Comparison of ENCODE assay signal across 17 mouse cellular contexts in genomic region chr17:12886620-12887019, GRCm38 (mm10). TPM values are rescaled to one million over a fixed set of nuclear protein-coding genes. Genes with fewer than 3 reads are reported as not detected.
DNase-seq lines count a peak whose midpoint lies in the region; ATAC-seq lines count a peak whose summit lies in the region.
"Had no signal": no experiment of that assay in that cellular context is flagged by ENCODE, and none has a peak within 500 bp of the region (broad histone marks: within the 10 kb centered on the region; RNA-seq: fewer than 3 reads in every experiment).

No protein-coding gene starts in this region.

- peaks cover 17% of the 10 kb centered on the region for H3K4me1 ChIP-seq in heart, embryonic 13.5 days
- peaks cover 12% of the 10 kb centered on the region for H3K4me1 ChIP-seq in limb, embryonic 15.5 days
- 0 out of 2 replicates have a peak, but pooled peaks cover 2% of the 10 kb centered on the region for H3K4me1 ChIP-seq in kidney, embryonic 14.5 days (ENCODE audit: control insufficient read depth, insufficient read depth, low read length)
- H3K4me1 ChIP-seq: midbrain, embryonic 12.5 days; neural tube, embryonic 13.5 days had no signal

- no peak for DNase-seq in heart, adult 18-20 months
- DNase-seq in CD4-positive, CD25-positive, alpha-beta regulatory T cell, adult 2 months (ENCODE audit: low read depth, low spot score): peak; percentile 81
- peak; percentile 78 for DNase-seq in ZHBTc4 (ENCODE audit: low read depth, low spot score)
- no peak for DNase-seq in left cerebral cortex, adult 18-20 months (ENCODE audit: low spot score in 2 of 2)
- DNase-seq in cerebellum, postnatal 4 days (ENCODE audit: low spot score in 2 of 2): no peak
- DNase-seq: cerebellum, postnatal 36 days; kidney, adult 9 months; right cerebral cortex, adult 18-20 months had no signal

- no peaks in the 10 kb centered on the region for H3K9me3 ChIP-seq in heart, embryonic 13.5 days
- H3K9me3 ChIP-seq in limb, embryonic 15.5 days: no peaks in the 10 kb centered on the region
- H3K9me3 ChIP-seq in kidney, embryonic 14.5 days (ENCODE audit: control insufficient read depth, low read length): no peaks in the 10 kb centered on the region
- H3K9me3 ChIP-seq: lung, embryonic 15.5 days; midbrain, embryonic 12.5 days; neural tube, embryonic 13.5 days had no signal

- H3K9ac ChIP-seq in heart, embryonic 13.5 days: no peak overlapping the region
- H3K9ac ChIP-seq in limb, embryonic 15.5 days: no peak overlapping the region
- no peak overlapping the region for H3K9ac ChIP-seq in kidney, embryonic 14.5 days (ENCODE audit: low read depth, low read length)
- H3K9ac ChIP-seq: lung, embryonic 15.5 days; midbrain, embryonic 12.5 days; neural tube, embryonic 13.5 days had no signal

- H3K27me3 ChIP-seq in heart, embryonic 13.5 days (replicated peaks): no peaks in the 10 kb centered on the region
- H3K27me3 ChIP-seq in limb, embryonic 15.5 days: no peaks in the 10 kb centered on the region
- H3K27me3 ChIP-seq in kidney, embryonic 14.5 days (ENCODE audit: control insufficient read depth, insufficient read depth, low read length): no peaks in the 10 kb centered on the region
- H3K27me3 ChIP-seq: lung, embryonic 15.5 days; midbrain, embryonic 12.5 days; neural tube, embryonic 13.5 days had no signal

- H3K4me3 ChIP-seq in heart, embryonic 13.5 days: no peak overlapping the region
- H3K4me3 ChIP-seq in limb, embryonic 15.5 days: no peak overlapping the region
- H3K4me3 ChIP-seq in kidney, embryonic 14.5 days (ENCODE audit: low read length): no peak overlapping the region
- H3K4me3 ChIP-seq: erythroblast, embryonic 14.5 days; lung, embryonic 15.5 days; midbrain, embryonic 12.5 days; neural tube, embryonic 13.5 days had no signal

- H3K27ac ChIP-seq in heart, embryonic 13.5 days (replicated peaks): 0 out of 2 replicates have a peak overlapping the region, but pooled peaks have one; percentile 17
- 0 out of 2 replicates have a peak overlapping the region, but pooled peaks have one; percentile 22 for H3K27ac ChIP-seq in limb, embryonic 15.5 days
- H3K27ac ChIP-seq in kidney, embryonic 14.5 days (ENCODE audit: low read depth, low read length): no peak overlapping the region
- H3K27ac ChIP-seq: midbrain, embryonic 12.5 days; neural tube, embryonic 13.5 days had no signal

- peaks cover 19% of the 10 kb centered on the region for H3K36me3 ChIP-seq in heart, embryonic 13.5 days
- H3K36me3 ChIP-seq in limb, embryonic 15.5 days: no peaks in the 10 kb centered on the region
- H3K36me3 ChIP-seq in kidney, embryonic 14.5 days (ENCODE audit: control insufficient read depth, insufficient read depth, low read length): no peaks in the 10 kb centered on the region; the same call in 1 of the 2 replicates
- H3K36me3 ChIP-seq: lung, embryonic 15.5 days had no signal

- H3K4me2 ChIP-seq in heart, embryonic 13.5 days: no peak overlapping the region
- H3K4me2 ChIP-seq in limb, embryonic 15.5 days: no peak overlapping the region
- no peak overlapping the region for H3K4me2 ChIP-seq in kidney, embryonic 14.5 days (replicated peaks; ENCODE audit: low read depth, low read length)
- H3K4me2 ChIP-seq: lung, embryonic 15.5 days; midbrain, embryonic 12.5 days; neural tube, embryonic 13.5 days had no signal

- ATAC-seq in heart, embryonic 13.5 days (ENCODE audit: extremely low read depth, insufficient number of reproducible peaks, low FRiP score, low TSS enrichment): no peak
- no peak for ATAC-seq in limb, embryonic 15.5 days (ENCODE audit: insufficient number of reproducible peaks, low FRiP score, low TSS enrichment, low read depth)
- ATAC-seq in kidney, embryonic 14.5 days (ENCODE audit: low FRiP score, low TSS enrichment): no peak

- 38% methylated on average over 6 of the region's 6 CpGs for WGBS in heart, embryonic 13.5 days
- 25% methylated on average over 6 of the region's 6 CpGs for WGBS in limb, embryonic 15.5 days
- 33% methylated on average over 6 of the region's 6 CpGs for WGBS in kidney, embryonic 14.5 days

RNA-seq across cellular contexts. Expression of gene Mrgprh, which starts 10.8 kb away (rescaled TPM):
- 0.14 TPM in 1 of 2 replicates, not detected in the other for polyA plus RNA-seq in heart, embryonic 13.5 days (2015; fragmentation: Nextera tagmentation; extraction: Ambion mirVana)
- 1 to 10 TPM; 6.0 to 7.0 TPM for total RNA-seq in heart, adult 18-20 months (2021)
- polyA plus RNA-seq in limb, embryonic 15.5 days (2015; fragmentation: Nextera tagmentation; extraction: Ambion mirVana): 0.17 and 0.29 TPM in 2 replicates
- total RNA-seq in left cerebral cortex, adult 18-20 months (2021): not detected
- polyA plus RNA-seq in kidney, embryonic 14.5 days (2014; fragmentation: Nextera tagmentation; extraction: Ambion mirVana): not detected in 2 replicates
- total RNA-seq: left cerebral cortex, postnatal 4 days had no signal
- polyA plus RNA-seq: C2C12; erythroblast, embryonic 14.5 days; lung, embryonic 15.5 days; midbrain, embryonic 12.5 days; neural tube, embryonic 13.5 days had no signal

RNA-seq across cellular contexts. Expression of gene Mas1, which starts 18.7 kb away (rescaled TPM):
- polyA plus RNA-seq in heart, embryonic 13.5 days (2015; fragmentation: Nextera tagmentation; extraction: Ambion mirVana): 0.25 and 0.31 TPM in 2 replicates
- under 1 TPM; 0.46 to 0.60 TPM for total RNA-seq in heart, adult 18-20 months (2021)
- 0.92 and 1.5 TPM in 2 replicates for polyA plus RNA-seq in limb, embryonic 15.5 days (2015; fragmentation: Nextera tagmentation; extraction: Ambion mirVana)
- 10 to 100 TPM; 33.7 to 39.3 TPM for total RNA-seq in left cerebral cortex, adult 18-20 months (2021)
- 0.26 and 0.66 TPM in 2 replicates for polyA plus RNA-seq in kidney, embryonic 14.5 days (2014; fragmentation: Nextera tagmentation; extraction: Ambion mirVana)
- polyA plus RNA-seq: C2C12; erythroblast, embryonic 14.5 days had no signal

RNA-seq across cellular contexts. Expression of gene Pnldc1, which starts 23.4 kb away (rescaled TPM):
- polyA plus RNA-seq in heart, embryonic 13.5 days (2015; fragmentation: Nextera tagmentation; extraction: Ambion mirVana): 0.70 and 1.0 TPM in 2 replicates
- under 1 TPM; 0.18 to 0.74 TPM for total RNA-seq in heart, adult 18-20 months (2021)
- polyA plus RNA-seq in limb, embryonic 15.5 days (2015; fragmentation: Nextera tagmentation; extraction: Ambion mirVana): 1.6 and 2.2 TPM in 2 replicates
- 1 to 10 TPM; 2.3 to 4.2 TPM for total RNA-seq in left cerebral cortex, adult 18-20 months (2021)
- 1.3 and 1.7 TPM in 2 replicates for polyA plus RNA-seq in kidney, embryonic 14.5 days (2014; fragmentation: Nextera tagmentation; extraction: Ambion mirVana)

RNA-seq across cellular contexts. Expression of gene Tcp1, which starts 28.9 kb away (rescaled TPM):
- polyA plus RNA-seq in heart, embryonic 13.5 days (2015; fragmentation: Nextera tagmentation; extraction: Ambion mirVana): 315 and 348 TPM in 2 replicates
- total RNA-seq in heart, adult 18-20 months (2021): 100 to 1,000 TPM; 191 to 206 TPM
- 354 and 369 TPM in 2 replicates for polyA plus RNA-seq in limb, embryonic 15.5 days (2015; fragmentation: Nextera tagmentation; extraction: Ambion mirVana)
- 100 to 1,000 TPM; 221 to 227 TPM for total RNA-seq in left cerebral cortex, adult 18-20 months (2021)
- 407 and 495 TPM in 2 replicates for polyA plus RNA-seq in kidney, embryonic 14.5 days (2014; fragmentation: Nextera tagmentation; extraction: Ambion mirVana)

RNA-seq across cellular contexts. Expression of gene Mrpl18, which starts 29.5 kb away (rescaled TPM):
- polyA plus RNA-seq in heart, embryonic 13.5 days (2015; fragmentation: Nextera tagmentation; extraction: Ambion mirVana): 166 and 194 TPM in 2 replicates
- 100 to 1,000 TPM; 163 to 179 TPM for total RNA-seq in heart, adult 18-20 months (2021)
- 132 and 136 TPM in 2 replicates for polyA plus RNA-seq in limb, embryonic 15.5 days (2015; fragmentation: Nextera tagmentation; extraction: Ambion mirVana)
- total RNA-seq in left cerebral cortex, adult 18-20 months (2021): 10 to 100 TPM; 60.4 to 66.3 TPM
- polyA plus RNA-seq in kidney, embryonic 14.5 days (2014; fragmentation: Nextera tagmentation; extraction: Ambion mirVana): 186 and 194 TPM in 2 replicates

Comparison
In these comparisons a context has a peak if more than half of its experiments do, and no peak if none do; other contexts are left out.
1. DNase-seq: peak in CD4-positive, CD25-positive, alpha-beta regulatory T cell, adult 2 months (single experiment) and ZHBTc4 (single experiment); none in heart, adult 18-20 months (0 of 2), left cerebral cortex, adult 18-20 months (0 of 2) and cerebellum, postnatal 4 days (0 of 2).